Mouse (Mus musculus) kidney, adult 18-20 months (tissue): ENCODE data around the gene Myh7b.

Source experiments
- DNase-seq: peaks from one replicate; pipeline ENCODE4 v3.0.0; 2021

Myh7b gene

GRCm38 (mm10) chr2:155610978-155611377 lies at the start of gene Myh7b:
Gene Myh7b, plus strand, starts transcription at chr2:155611212.
- DNase-seq: no peak

- no peak for DNase-seq
Measured at GRCm38 (mm10) chr2:155562209-155562608, 48.8 kb upstream of the Myh7b start.

GRCm38 (mm10) chr2:155562934-155563333 lies 48.1 kb upstream of the Myh7b start:
- DNase-seq: no peak

DNA sequence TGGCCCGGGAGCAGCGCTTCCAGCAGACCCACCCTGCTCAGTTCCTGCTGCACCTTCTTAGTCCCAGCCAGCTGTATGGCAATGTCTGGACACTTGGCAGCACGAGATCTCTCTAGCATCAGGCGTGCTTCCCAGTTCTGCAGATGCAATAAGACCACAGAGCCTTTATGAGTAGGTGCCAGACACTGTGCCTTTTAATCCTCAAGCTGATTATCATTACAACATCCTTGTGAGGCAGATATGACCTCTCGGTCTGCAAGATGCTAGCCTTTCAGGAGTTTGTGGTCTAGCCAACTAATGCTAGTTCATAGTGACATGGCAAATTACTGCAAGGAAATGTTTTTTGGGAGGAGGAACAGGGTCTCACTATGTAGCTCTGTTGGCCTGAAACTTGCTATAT lies 43.3 kb upstream of the Myh7b start:
- no peak for DNase-seq

DNA sequence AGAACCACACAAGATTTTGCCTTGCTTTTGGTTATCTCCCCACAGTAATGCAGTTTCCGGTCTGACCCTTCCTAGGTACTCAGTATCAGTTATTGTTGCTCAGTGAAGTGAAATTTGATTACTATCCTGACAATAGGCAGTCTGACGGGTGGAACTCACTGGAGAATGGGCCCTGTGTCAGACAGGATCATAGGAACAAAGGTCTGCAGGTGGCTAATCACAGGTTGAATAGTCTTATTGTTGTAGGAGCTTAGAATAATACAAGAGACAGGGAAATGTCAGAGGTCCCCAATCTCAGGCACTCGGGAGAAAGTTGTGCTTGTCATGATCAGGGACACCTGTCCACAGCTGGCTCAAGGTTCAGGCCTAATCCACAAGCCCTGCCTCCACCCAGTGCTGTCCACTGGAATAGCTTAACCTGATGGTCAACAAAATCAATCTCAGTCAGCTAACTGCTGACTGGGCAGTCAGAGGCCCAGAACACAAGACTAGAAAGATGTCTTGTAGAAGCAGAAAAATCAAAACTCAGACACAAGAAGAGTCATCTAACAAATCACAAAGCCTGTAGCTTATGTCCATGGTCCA lies 41.7 kb upstream of the Myh7b start:
- DNase-seq: no peak

GRCm38 (mm10) chr2:155573001-155573400 lies 38.0 kb upstream of the Myh7b start:
- DNase-seq: no peak

- DNase-seq: no peak
Measured at GRCm38 (mm10) chr2:155573996-155574395, 37.0 kb upstream of the Myh7b start.

DNA sequence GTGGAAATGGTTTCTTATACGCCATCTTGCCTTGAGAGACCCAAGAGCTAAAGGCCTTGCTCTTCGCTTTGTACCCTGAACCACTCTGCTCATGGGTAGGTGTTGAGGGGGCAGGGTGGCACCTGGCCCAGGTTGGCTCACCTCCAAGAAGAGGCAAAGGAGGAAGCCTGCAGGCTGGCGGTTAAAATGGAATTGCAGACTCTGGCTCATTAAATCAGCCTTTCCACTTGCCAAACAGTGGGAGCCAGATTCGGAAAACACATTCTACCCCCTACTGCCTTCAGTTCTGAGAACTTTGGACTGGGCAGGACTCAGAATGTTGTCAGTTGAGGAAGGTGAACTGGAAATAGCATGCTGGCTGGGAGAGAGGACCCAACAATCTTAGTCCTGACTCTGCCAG lies 36.3 kb upstream of the Myh7b start:
- DNase-seq: peak; percentile 87

GRCm38 (mm10) chr2:155576656-155577055 lies 34.4 kb upstream of the Myh7b start:
- no peak for DNase-seq

GRCm38 (mm10) chr2:155580331-155580730 lies 30.7 kb upstream of the Myh7b start:
- no peak for DNase-seq

DNA sequence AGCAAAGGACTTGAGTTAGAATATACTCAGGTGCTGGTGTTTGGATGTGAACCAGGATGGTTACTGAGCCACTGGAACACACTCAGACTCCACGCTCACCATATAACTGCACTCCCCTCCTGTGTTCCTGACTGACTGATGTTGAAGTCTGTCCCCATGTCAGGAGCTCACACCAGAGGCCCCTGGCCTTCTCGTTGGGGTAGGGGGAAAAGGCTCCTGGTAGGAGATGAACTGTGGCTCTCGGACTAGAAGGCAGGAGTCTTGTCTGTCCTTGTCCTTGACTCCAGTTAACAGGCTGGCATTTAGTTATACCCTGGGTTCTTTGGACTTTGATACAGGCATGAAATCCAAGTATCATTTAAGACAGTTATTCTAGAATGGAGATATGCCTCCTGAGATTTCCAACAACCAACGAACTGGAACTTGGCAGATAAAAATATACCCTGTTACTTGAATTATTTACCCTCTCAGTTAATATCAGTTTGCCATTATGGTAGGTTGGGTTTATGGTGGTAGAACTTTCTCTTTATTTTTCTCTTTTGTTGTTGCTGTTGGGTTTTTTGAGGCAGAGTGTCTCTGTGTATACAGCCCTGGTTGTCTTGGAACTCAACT lies 28.5 kb upstream of the Myh7b start:
- DNase-seq: peak; percentile 50

GRCm38 (mm10) chr2:155582996-155583395 lies 28.0 kb upstream of the Myh7b start:
- DNase-seq: no peak

DNA sequence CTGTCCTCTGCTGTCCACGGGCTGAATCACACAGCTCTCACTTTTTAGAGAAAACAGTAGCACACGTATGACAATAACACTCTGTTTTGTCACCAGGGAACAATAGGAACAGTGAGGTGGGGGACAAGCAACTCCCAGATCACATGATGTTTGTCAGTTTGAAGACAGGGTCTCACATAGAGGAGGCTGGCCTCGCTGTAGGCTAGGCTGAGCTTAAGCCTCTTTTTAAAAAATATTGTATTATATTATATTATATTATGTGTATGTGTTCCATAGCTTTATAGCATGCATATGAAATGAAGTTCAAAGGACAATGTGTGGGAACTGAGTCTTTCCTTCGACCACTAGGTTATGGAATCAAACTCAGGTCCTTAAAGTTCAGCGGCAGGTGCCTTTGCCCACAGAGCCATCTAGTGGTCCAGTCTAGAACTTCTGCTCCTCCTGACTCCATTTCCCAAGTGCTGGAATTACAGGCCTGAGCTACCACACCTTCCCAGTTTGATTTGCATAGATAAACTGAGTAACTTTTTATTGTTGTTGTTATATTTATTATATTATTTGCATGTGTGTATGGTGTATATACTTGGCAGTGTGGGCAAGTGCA lies 27.0 kb upstream of the Myh7b start:
- DNase-seq: peak; percentile 74

GRCm38 (mm10) chr2:155585082-155585481 lies 25.9 kb upstream of the Myh7b start:
- no peak for DNase-seq

DNA sequence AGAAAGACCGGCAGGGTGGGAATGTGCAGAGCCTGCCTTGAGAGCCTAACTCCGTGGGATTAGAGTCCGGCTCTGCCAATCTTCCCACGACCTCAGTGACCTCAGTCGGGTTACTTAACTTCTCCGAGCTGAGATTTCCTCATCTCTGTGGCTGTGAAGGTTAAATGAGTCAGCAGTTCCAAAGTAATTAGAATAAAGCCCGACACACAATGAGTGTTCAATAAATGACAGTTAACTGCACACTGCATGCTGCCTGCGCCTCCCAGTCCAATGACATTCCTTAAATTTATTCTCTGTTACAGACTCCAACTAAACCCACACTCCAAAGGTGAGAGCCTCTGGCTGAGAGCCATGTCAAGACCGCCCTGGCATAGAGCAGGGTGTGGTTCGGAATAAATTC lies 25.5 kb upstream of the Myh7b start:
- DNase-seq: peak; percentile 47

- no peak for DNase-seq
Measured at GRCm38 (mm10) chr2:155588136-155588535, 22.9 kb upstream of the Myh7b start.

DNA sequence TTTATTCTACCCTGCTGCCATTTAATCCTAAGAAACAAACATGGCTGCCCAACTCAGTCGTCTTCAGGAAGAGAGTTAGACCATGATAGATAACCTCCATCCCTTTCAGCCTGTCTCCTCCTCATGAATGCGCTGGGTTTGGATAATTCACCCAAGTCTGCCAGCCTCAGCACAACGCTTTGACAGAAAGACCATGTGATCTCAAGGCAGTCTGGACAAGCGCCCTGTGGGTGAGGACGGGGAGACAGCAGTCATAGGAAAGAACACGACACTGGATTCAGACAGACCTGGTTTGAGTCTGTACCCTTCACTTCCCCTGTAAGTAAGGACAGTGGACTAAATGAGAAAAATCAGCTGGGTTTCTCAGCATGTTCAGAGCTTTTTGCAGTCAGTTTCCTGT lies 21.5 kb upstream of the Myh7b start:
- DNase-seq: peak; percentile 46

DNA sequence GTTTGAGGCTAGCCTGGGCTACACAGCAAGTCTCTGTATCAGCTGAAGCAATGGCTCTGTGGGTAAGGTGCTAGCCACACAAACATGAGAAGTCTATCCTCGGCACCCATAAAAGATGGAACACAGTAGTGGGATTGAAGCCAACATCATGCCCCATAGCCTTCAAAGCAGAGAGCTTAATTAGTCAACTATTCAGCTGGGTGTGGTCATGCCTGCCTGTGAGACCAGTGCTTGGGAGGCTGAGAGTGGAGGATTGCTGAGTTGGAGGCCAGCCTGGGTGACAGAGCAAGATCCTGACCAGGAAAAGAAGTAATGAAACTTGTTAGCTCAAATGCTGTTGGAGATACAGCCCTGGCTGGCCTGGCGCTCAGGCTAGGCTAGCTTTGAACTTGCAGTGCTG lies 20.1 kb upstream of the Myh7b start:
- peak; percentile 27 for DNase-seq

DNA sequence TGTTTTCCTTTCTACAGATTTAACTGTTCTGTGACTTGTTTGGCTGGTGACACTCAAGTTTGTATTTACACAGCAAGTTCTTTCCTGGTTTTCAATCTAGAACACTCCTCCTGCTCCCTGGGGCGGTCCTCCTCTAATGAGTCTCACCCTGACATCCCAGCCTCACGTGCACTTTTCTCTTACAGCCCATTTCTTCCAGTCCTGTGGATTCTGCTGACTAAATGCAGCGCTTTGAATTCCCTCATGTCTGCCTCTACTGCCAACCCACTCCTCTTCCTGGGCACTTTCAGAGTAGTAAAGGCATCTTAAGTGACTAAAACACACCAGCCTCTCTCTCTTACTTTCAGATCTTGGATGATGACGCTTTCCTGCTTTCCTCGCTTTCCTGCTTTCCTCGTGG lies 19.3 kb upstream of the Myh7b start:
- peak; percentile 56 for DNase-seq

- peak; percentile 99 for DNase-seq
Measured at GRCm38 (mm10) chr2:155592137-155592853, 18.7 kb upstream of the Myh7b start, which contains the start of gene Gss. Gene Gss, minus strand, starts transcription at chr2:155592810.

DNA sequence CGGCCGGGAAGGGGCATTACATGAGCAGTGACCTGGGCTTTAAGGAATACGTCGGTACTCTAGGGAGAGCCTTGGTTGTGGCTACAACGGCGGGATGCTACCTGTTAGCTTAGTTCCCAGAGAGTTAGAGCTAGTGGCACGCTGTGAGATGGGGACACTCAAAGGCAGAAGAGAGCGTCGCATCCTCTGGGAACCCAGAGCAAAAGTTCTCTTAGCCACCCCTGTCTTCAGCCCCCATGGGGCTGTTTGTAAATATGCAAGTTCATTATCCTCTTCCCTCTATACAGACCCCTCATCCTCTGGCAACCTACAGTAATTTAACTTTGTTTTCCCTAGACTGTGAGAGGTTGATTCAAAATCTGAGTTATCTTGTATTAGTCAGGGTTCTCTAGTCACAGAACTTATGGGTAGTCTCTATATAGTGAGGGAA lies 18.1 kb upstream of the Myh7b start:
- DNase-seq: no peak

- DNase-seq: no peak
Measured at GRCm38 (mm10) chr2:155595516-155595915, 15.5 kb upstream of the Myh7b start.

- peak; percentile 48 for DNase-seq
Measured at GRCm38 (mm10) chr2:155603707-155604106, 7.3 kb upstream of the Myh7b start.
